Comparison of ENCODE assay signal across 10 mouse cellular contexts in genomic region chr10:97712687-97713086, GRCm38 (mm10). TPM values are rescaled to one million over a fixed set of nuclear protein-coding genes. Genes with fewer than 3 reads are reported as not detected.
A peak's percentile ranks its signal among the peaks of the same experiment; 100 is the strongest.
DNase-seq lines count a peak whose midpoint lies in the region; ATAC-seq lines count a peak whose summit lies in the region.
"Had no signal": no experiment of that assay in that cellular context is flagged by ENCODE, and none has a peak within 500 bp of the region (broad histone marks: within the 10 kb centered on the region; RNA-seq: fewer than 3 reads in every experiment).

No protein-coding gene starts in this region.

- H3K9me3 ChIP-seq in kidney, embryonic 14.5 days (ENCODE audit: control insufficient read depth, low read length) = no peaks in the 10 kb centered on the region
- H3K9me3 ChIP-seq in forebrain, embryonic 12.5 days = no peaks in the 10 kb centered on the region
- no peaks in the 10 kb centered on the region for H3K9me3 ChIP-seq in limb, embryonic 10.5 days (replicated peaks)
- H3K9me3 ChIP-seq: embryonic facial prominence, embryonic 12.5 days; liver, embryonic 15.5 days had no signal

- no peak overlapping the region for H3K27ac ChIP-seq in kidney, embryonic 14.5 days (ENCODE audit: low read depth, low read length)
- no peak overlapping the region for H3K27ac ChIP-seq in forebrain, embryonic 12.5 days
- no peak overlapping the region for H3K27ac ChIP-seq in limb, embryonic 10.5 days
- H3K27ac ChIP-seq: embryonic facial prominence, embryonic 12.5 days; liver, embryonic 15.5 days had no signal

- DNase-seq in kidney, adult 11 months = no peak
- peak; percentile 84 for DNase-seq in brain, adult 2 months (ENCODE audit: low read depth, low spot score)
- peak; percentile 44 for DNase-seq in limb, embryonic 10.5 days (ENCODE audit: low spot score)
- DNase-seq in heart, adult 11 months = no peak

- H3K27me3 ChIP-seq in kidney, embryonic 14.5 days (ENCODE audit: control insufficient read depth, insufficient read depth, low read length) = no peaks in the 10 kb centered on the region
- no peaks in the 10 kb centered on the region for H3K27me3 ChIP-seq in forebrain, embryonic 12.5 days
- no peaks in the 10 kb centered on the region for H3K27me3 ChIP-seq in limb, embryonic 10.5 days (ENCODE audit: low read depth, poor library complexity, severe bottlenecking)
- H3K27me3 ChIP-seq: embryonic facial prominence, embryonic 12.5 days; liver, embryonic 15.5 days had no signal

- H3K9ac ChIP-seq in kidney, embryonic 14.5 days (ENCODE audit: low read depth, low read length) = no peak overlapping the region
- H3K9ac ChIP-seq in forebrain, embryonic 12.5 days = no peak overlapping the region
- H3K9ac ChIP-seq: embryonic facial prominence, embryonic 12.5 days; liver, embryonic 15.5 days had no signal

- 3% methylated on average over 5 of the region's 5 CpGs for WGBS in kidney, embryonic 14.5 days
- 2% methylated on average over 5 of the region's 5 CpGs for WGBS in forebrain, embryonic 12.5 days
- 6% methylated on average over 5 of the region's 5 CpGs for WGBS in limb, embryonic 10.5 days

- no peaks in the 10 kb centered on the region for H3K4me1 ChIP-seq in kidney, embryonic 14.5 days (ENCODE audit: control insufficient read depth, insufficient read depth, low read length)
- no peaks in the 10 kb centered on the region for H3K4me1 ChIP-seq in forebrain, embryonic 12.5 days
- peaks cover 3% of the 10 kb centered on the region; the same call in 1 of the 2 replicates for H3K4me1 ChIP-seq in limb, embryonic 10.5 days
- H3K4me1 ChIP-seq: embryonic facial prominence, embryonic 12.5 days; liver, embryonic 15.5 days had no signal

- peak; percentile 52; the same call in 1 of the 2 replicates for ATAC-seq in kidney, embryonic 14.5 days (ENCODE audit: low FRiP score, low TSS enrichment)
- ATAC-seq in CD4-positive, CD25-positive, alpha-beta regulatory T cell, adult 4 months = peak; percentile 53
- ATAC-seq in forebrain, embryonic 12.5 days (ENCODE audit: low FRiP score) = peak; percentile 72; the same call in 1 of the 2 replicates
- ATAC-seq in neutrophil, adult 5-6 weeks (ENCODE audit: extremely low read depth, insufficient number of reproducible peaks, low FRiP score, poor library complexity, severe bottlenecking) = peak; percentile 46; the same call in 1 of the 2 replicates

- no peak overlapping the region for H3K4me3 ChIP-seq in kidney, embryonic 14.5 days (ENCODE audit: low read length)
- no peak overlapping the region for H3K4me3 ChIP-seq in forebrain, embryonic 12.5 days (replicated peaks)
- no peak overlapping the region for H3K4me3 ChIP-seq in limb, embryonic 10.5 days
- H3K4me3 ChIP-seq: embryonic facial prominence, embryonic 12.5 days; liver, embryonic 15.5 days had no signal

- no peaks in the 10 kb centered on the region for H3K36me3 ChIP-seq in kidney, embryonic 14.5 days (ENCODE audit: control insufficient read depth, insufficient read depth, low read length)
- H3K36me3 ChIP-seq in forebrain, embryonic 12.5 days (replicated peaks) = no peaks in the 10 kb centered on the region
- H3K36me3 ChIP-seq in limb, embryonic 10.5 days = no peaks in the 10 kb centered on the region
- H3K36me3 ChIP-seq: embryonic facial prominence, embryonic 12.5 days; liver, embryonic 15.5 days had no signal

- H3K4me2 ChIP-seq in kidney, embryonic 14.5 days (replicated peaks; ENCODE audit: low read depth, low read length) = no peak overlapping the region
- H3K4me2 ChIP-seq in forebrain, embryonic 12.5 days = no peak overlapping the region
- H3K4me2 ChIP-seq: embryonic facial prominence, embryonic 12.5 days; liver, embryonic 15.5 days had no signal

RNA-seq across cellular contexts. Expression of gene C030005K15Rik, which starts 13.9 kb away (rescaled TPM):
- not detected in 2 replicates for polyA plus RNA-seq in kidney, embryonic 14.5 days (2014; fragmentation: Nextera tagmentation; extraction: Ambion mirVana)
- polyA plus RNA-seq in CD4-positive, CD25-positive, alpha-beta regulatory T cell, adult 4 months (2017; shearing (Covaris generic)) = not detected
- not detected in 2 replicates for polyA plus RNA-seq in forebrain, embryonic 12.5 days (2016; fragmentation: Nextera tagmentation; extraction: Ambion mirVana)
- polyA plus RNA-seq in limb, embryonic 10.5 days (2016; fragmentation: Nextera tagmentation; extraction: Ambion mirVana) = not detected in 2 replicates
- total RNA-seq in neutrophil, adult 5-6 weeks (2017) = not detected in 2 replicates
- polyA plus RNA-seq: embryonic facial prominence, embryonic 12.5 days; liver, embryonic 15.5 days had no signal

RNA-seq across cellular contexts. Expression of gene Ccer1, which starts 19.8 kb away (rescaled TPM):
- polyA plus RNA-seq in kidney, embryonic 14.5 days (2014; fragmentation: Nextera tagmentation; extraction: Ambion mirVana) = not detected in 2 replicates
- polyA plus RNA-seq in CD4-positive, CD25-positive, alpha-beta regulatory T cell, adult 4 months (2017; shearing (Covaris generic)) = not detected
- polyA plus RNA-seq in forebrain, embryonic 12.5 days (2016; fragmentation: Nextera tagmentation; extraction: Ambion mirVana) = not detected in 2 replicates
- not detected in 2 replicates for polyA plus RNA-seq in limb, embryonic 10.5 days (2016; fragmentation: Nextera tagmentation; extraction: Ambion mirVana)
- total RNA-seq in neutrophil, adult 5-6 weeks (2017) = not detected in 2 replicates
- polyA plus RNA-seq: embryonic facial prominence, embryonic 12.5 days; liver, embryonic 15.5 days had no signal

Comparison
In these comparisons a context has a peak if more than half of its experiments do, and no peak if none do; other contexts are left out.
1. DNase-seq: peak in brain, adult 2 months (single experiment) and limb, embryonic 10.5 days (single experiment); none in kidney, adult 11 months (single experiment) and heart, adult 11 months (single experiment).
2. Peak in every context shown above with its lines, with median percentiles within 50 percentile points of each other: ATAC-seq.